Mouse (Mus musculus) common myeloid progenitor, adult 5-6 weeks (primary cell): ENCODE data around the gene Poldip2. TPM values are rescaled to one million over a fixed set of nuclear protein-coding genes. Genes with fewer than 3 reads are reported as not detected.

Experiments
- ATAC-seq: replicated peaks from 2 replicates; pipeline ENCODE4 v1.8.0; 2016; ENCODE audit warnings: low read depth, mild to moderate bottlenecking, moderate TSS enrichment, inconsistent platforms; ENCODE audit not compliant: poor library complexity, severe bottlenecking
- total RNA-seq: library from RNA; stranded (forward); fragments of 200-1000, 187-1606 nt; gene quantifications from 2 replicates; pipeline ENCODE4 v1.2.3, GENCODE M21; 2017

Poldip2 gene
- total RNA-seq, 1 experiment from 2014 or later, result 70.8 TPM

GRCm38 (mm10) chr11:78536080-78536689 lies 24.2 kb downstream of the Poldip2 start, which contains the start of the genes Tnfaip1 and Ift20:
Gene Tnfaip1 (minus strand): TSS chr11:78536332.
Gene Ift20 (plus strand): TSS chr11:78536361.
- ATAC-seq, result peak; percentile 95

- ATAC-seq, result peak; percentile 5; the same call in 1 of the 2 replicates
Measured at GRCm38 (mm10) chr11:78536690-78537084, 24.7 kb downstream of the Poldip2 start.

GRCm38 (mm10) chr11:78540358-78540757 lies 28.4 kb downstream of the Poldip2 start:
- ATAC-seq, result no peak

GRCm38 (mm10) chr11:78544449-78545111 lies 32.6 kb downstream of the Poldip2 start:
- ATAC-seq, result no peak

- ATAC-seq, result 0 out of 2 replicates have a peak, but pooled peaks have one; percentile 42
Measured at GRCm38 (mm10) chr11:78545181-78545580, 33.2 kb downstream of the Poldip2 start.

GRCm38 (mm10) chr11:78547718-78548460 lies 35.9 kb downstream of the Poldip2 start:
- ATAC-seq, result no peak

- ATAC-seq, result no peak
Measured at GRCm38 (mm10) chr11:78549491-78549987, 37.5 kb downstream of the Poldip2 start.

- peak; percentile 100 for ATAC-seq
Measured at GRCm38 (mm10) chr11:78550168-78551058, 38.4 kb downstream of the Poldip2 start, which contains the start of gene Tmem97. Gene Tmem97 (minus strand): TSS chr11:78550777.

GRCm38 (mm10) chr11:78551059-78551398 lies 39.0 kb downstream of the Poldip2 start:
- no peak for ATAC-seq

GRCm38 (mm10) chr11:78555623-78556022 lies 43.6 kb downstream of the Poldip2 start:
- no peak for ATAC-seq

- ATAC-seq, result no peak
Measured at GRCm38 (mm10) chr11:78556070-78556469, 44.1 kb downstream of the Poldip2 start.

GRCm38 (mm10) chr11:78557241-78557640 lies 45.2 kb downstream of the Poldip2 start:
- ATAC-seq, result no peak

- ATAC-seq, result peak; percentile 89
Measured at GRCm38 (mm10) chr11:78560447-78560846, 48.5 kb downstream of the Poldip2 start.

- ATAC-seq, result peak; percentile 80
Measured at GRCm38 (mm10) chr11:78566775-78567174, 54.8 kb downstream of the Poldip2 start.

- ATAC-seq, result no peak
Measured at GRCm38 (mm10) chr11:78567614-78568013, 55.6 kb downstream of the Poldip2 start.

- no peak for ATAC-seq
Measured at GRCm38 (mm10) chr11:78568827-78569226, 56.8 kb downstream of the Poldip2 start.

GRCm38 (mm10) chr11:78569806-78570205 lies 57.8 kb downstream of the Poldip2 start:
- 0 out of 2 replicates have a peak, but pooled peaks have one; percentile 27 for ATAC-seq

- ATAC-seq, result no peak
Measured at GRCm38 (mm10) chr11:78571441-78571840, 59.4 kb downstream of the Poldip2 start.

GRCm38 (mm10) chr11:78571854-78572253 lies 59.9 kb downstream of the Poldip2 start:
- ATAC-seq, result no peak
